Mouse (Mus musculus) liver, postnatal 0 days (tissue): ENCODE measurements around the gene Plin4.

Experiments used
- CTCF ChIP-seq: sonication (generic); IDR thresholded peaks from 2 replicates; pipeline ENCODE4 v1.5.1; 2016; ENCODE audit warnings: antibody characterized with exemption, low read depth
- EP300 ChIP-seq: IDR thresholded peaks from 2 replicates; pipeline ENCODE4 v1.6.1; 2016; ENCODE audit warnings: antibody characterized with exemption, low read depth, mild to moderate bottlenecking

DNA sequence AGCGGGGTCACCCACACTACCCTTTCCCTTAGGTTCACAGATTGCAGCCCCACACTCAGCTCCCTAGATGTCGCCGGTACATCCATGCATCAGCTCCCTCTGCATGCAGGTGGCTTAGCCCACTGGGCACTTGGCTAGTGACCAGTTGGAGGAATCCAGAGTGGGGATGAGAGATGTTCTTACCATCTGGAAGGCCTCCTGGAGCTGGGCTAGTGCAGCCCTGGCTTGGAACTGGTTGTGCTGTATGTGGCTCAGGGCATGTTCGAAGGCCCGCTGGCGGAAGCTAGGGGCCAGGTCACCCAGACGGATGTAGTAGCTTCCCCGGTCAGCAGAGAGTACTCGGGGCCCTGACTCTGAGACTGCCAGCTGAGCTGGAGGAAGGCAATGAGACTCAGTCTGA, 6.7 kb downstream of the Plin4 start:
- TF ChIP-seq CTCF (no peak), EP300 (no peak)
